Mouse (Mus musculus): ENCODE data around the gene Atrn.

- no peak for TF ChIP-seq CTCF (IDR thresholded peaks at IDR 0.05; ENCODE audit: borderline replicate concordance, extremely low read depth, insufficient read depth, insufficient read length)
- no peak for TF ChIP-seq POLR2A (IDR thresholded peaks at IDR 0.05; ENCODE audit: borderline replicate concordance, extremely low read depth, insufficient read depth, insufficient read length, poor library complexity, severe bottlenecking)
These were observed 120.6 kb downstream of the Atrn start for GRCm38 (mm10) chr2:131026941-131027340.

All from brain, embryonic 14.5 days (tissue).